Mouse (Mus musculus) small intestine, adult 2 months (tissue): ENCODE results near the gene Azin2.

Experiments used
- CTCF ChIP-seq: fragments of 200-500 bp; IDR thresholded peaks from 2 replicates; pipeline ENCODE4 v1.5.1; 2012; ENCODE audit warnings: low read depth, mild to moderate bottlenecking, control low read depth, inconsistent platforms, low read length, moderate library complexity, mixed read lengths; ENCODE audit not compliant: insufficient replicate concordance, insufficient read length; ENCODE audit errors: extremely low read depth
- POLR2A ChIP-seq: fragments of 200-500 bp; IDR thresholded peaks from 2 replicates; pipeline ENCODE4 v1.6.1; 2012; ENCODE audit warnings: low read depth, mild to moderate bottlenecking, control low read depth, inconsistent platforms, low read length, moderate library complexity

DNA sequence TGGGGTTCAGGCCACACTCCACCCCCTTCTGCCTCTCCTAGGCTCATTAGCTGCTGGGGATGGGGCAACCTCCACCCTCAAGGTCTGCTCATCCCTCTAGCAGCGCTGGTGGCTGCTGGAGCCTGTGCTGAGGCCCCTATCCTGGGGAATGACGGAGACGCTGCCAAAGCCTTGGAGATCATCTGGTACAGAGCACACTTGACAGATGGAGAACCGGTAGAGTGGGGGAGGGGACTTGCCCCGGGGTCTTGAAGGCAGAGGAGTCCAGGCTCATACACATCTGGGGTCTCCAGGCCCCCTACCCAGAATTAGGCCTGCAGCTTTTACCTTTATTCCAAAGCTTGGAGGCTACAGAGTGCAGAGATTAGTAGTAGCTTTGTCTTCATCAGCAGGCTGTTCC is 75.7 kb downstream of the Azin2 start:
- TF ChIP-seq CTCF (no peak), POLR2A (no peak)
